Mouse (Mus musculus): ENCODE results near the gene Fbxo4. TPM values are rescaled to one million over a fixed set of nuclear protein-coding genes. Genes with fewer than 3 reads are reported as not detected.

Gene Fbxo4
- polyA plus RNA-seq, 1 experiment: 7.3 TPM

GRCm38 (mm10) chr15:3970193-3970592 lies 9.2 kb downstream of the Fbxo4 start:
- H3K4me3 ChIP-seq (ENCODE audit: low read depth, low read length): no peak overlapping the region
- no peak for TF ChIP-seq EP300 (IDR thresholded peaks at IDR 0.05; ENCODE audit: insufficient read depth, low read depth, low read length)
- no peak for TF ChIP-seq CTCF (IDR thresholded peaks at IDR 0.05; ENCODE audit: low read depth, low read length)
- TF ChIP-seq POLR2A (IDR thresholded peaks at IDR 0.05; ENCODE audit: insufficient read depth, low read length): no peak
- H3K4me1 ChIP-seq (ENCODE audit: control insufficient read depth, insufficient read depth, low read length): no peaks in the 10 kb centered on the region
- H3K27me3 ChIP-seq (ENCODE audit: control insufficient read depth, insufficient read depth, low read length, poor library complexity, severe bottlenecking): no peaks in the 10 kb centered on the region
- no peak overlapping the region for H3K27ac ChIP-seq (ENCODE audit: insufficient read depth, low read length)
- no peaks in the 10 kb centered on the region; the same call in 1 of the 2 replicates for H3K36me3 ChIP-seq (ENCODE audit: control insufficient read depth, insufficient read depth, low read length, poor library complexity, severe bottlenecking)
- H3K9me3 ChIP-seq (replicated peaks; ENCODE audit: control insufficient read depth, insufficient read depth, low read length, poor library complexity, severe bottlenecking): no peaks in the 10 kb centered on the region
- no peak overlapping the region for H3K9ac ChIP-seq (ENCODE audit: low read depth, poor library complexity, severe bottlenecking)

DNA sequence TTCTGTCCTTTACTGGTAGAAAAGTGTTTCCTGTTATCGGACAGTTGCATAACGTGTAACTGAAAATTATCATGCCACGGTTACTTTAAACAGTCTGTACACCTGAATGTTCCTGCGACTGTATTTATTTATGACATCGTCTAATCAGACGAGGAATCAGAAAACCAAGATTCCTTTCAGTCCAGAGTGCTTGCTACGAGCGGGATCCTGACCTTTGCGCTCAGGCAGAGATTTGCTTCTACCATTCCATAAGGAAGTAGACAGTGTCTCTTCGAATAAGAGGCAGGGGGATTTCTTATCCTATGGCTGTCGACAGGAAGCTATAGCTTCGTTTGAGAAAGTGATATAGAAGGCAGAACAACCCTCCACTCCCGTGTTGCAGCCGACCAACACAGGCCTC lies 9.6 kb downstream of the Fbxo4 start:
- Histone ChIP-seq H3K27me3 (ENCODE audit: control insufficient read depth, insufficient read depth, low read length, poor library complexity, severe bottlenecking) (no peaks in the 10 kb centered on the region), H3K4me1 (ENCODE audit: control insufficient read depth, insufficient read depth, low read length) (no peaks in the 10 kb centered on the region), H3K9me3 (replicated peaks; ENCODE audit: control insufficient read depth, insufficient read depth, low read length, poor library complexity, severe bottlenecking) (no peaks in the 10 kb centered on the region), H3K36me3 (ENCODE audit: control insufficient read depth, insufficient read depth, low read length, poor library complexity, severe bottlenecking) (no peaks in the 10 kb centered on the region; the same call in 1 of the 2 replicates), H3K9ac (ENCODE audit: low read depth, poor library complexity, severe bottlenecking) (no peak overlapping the region), H3K4me3 (ENCODE audit: low read depth, low read length) (no peak overlapping the region), H3K27ac (ENCODE audit: insufficient read depth, low read length) (no peak overlapping the region)
- TF ChIP-seq CTCF (IDR thresholded peaks at IDR 0.05; ENCODE audit: low read depth, low read length) (no peak), EP300 (IDR thresholded peaks at IDR 0.05; ENCODE audit: insufficient read depth, low read depth, low read length) (no peak), POLR2A (IDR thresholded peaks at IDR 0.05; ENCODE audit: insufficient read depth, low read length) (no peak)

GRCm38 (mm10) chr15:3962251-3962650 lies 17.1 kb downstream of the Fbxo4 start:
- no peaks in the 10 kb centered on the region; the same call in 1 of the 2 replicates for H3K36me3 ChIP-seq (ENCODE audit: control insufficient read depth, insufficient read depth, low read length, poor library complexity, severe bottlenecking)
- no peak overlapping the region for H3K4me3 ChIP-seq (ENCODE audit: low read depth, low read length)
- no peaks in the 10 kb centered on the region for H3K27me3 ChIP-seq (ENCODE audit: control insufficient read depth, insufficient read depth, low read length, poor library complexity, severe bottlenecking)
- TF ChIP-seq EP300 (IDR thresholded peaks at IDR 0.05; ENCODE audit: insufficient read depth, low read depth, low read length): no peak
- TF ChIP-seq POLR2A (IDR thresholded peaks at IDR 0.05; ENCODE audit: insufficient read depth, low read length): no peak
- TF ChIP-seq CTCF (IDR thresholded peaks at IDR 0.05; ENCODE audit: low read depth, low read length): no peak
- no peaks in the 10 kb centered on the region for H3K4me1 ChIP-seq (ENCODE audit: control insufficient read depth, insufficient read depth, low read length)
- no peaks in the 10 kb centered on the region for H3K9me3 ChIP-seq (replicated peaks; ENCODE audit: control insufficient read depth, insufficient read depth, low read length, poor library complexity, severe bottlenecking)
- H3K9ac ChIP-seq (ENCODE audit: low read depth, poor library complexity, severe bottlenecking): no peak overlapping the region
- no peak overlapping the region for H3K27ac ChIP-seq (ENCODE audit: insufficient read depth, low read length)

DNA sequence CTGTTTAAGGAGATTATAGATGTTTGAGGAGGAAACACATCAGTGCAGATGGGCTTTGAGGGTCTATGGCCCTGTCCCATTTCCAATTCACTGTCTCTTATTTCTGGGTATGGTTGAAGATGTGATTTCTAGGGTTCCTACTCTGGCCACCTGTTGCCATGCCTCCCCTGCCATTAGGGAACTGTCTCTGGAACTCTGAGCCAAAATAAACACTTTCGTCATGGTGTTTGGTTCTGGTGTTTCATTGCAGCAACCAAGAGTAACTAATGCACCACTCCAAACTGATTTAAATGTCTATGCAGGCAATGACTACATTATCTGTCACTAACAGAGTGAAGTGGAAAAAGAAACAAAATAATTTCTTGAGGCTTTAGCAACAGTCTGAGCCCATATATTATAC lies 19.3 kb downstream of the Fbxo4 start:
- TF ChIP-seq CTCF (IDR thresholded peaks at IDR 0.05; ENCODE audit: low read depth, low read length) (no peak), EP300 (IDR thresholded peaks at IDR 0.05; ENCODE audit: insufficient read depth, low read depth, low read length) (no peak), POLR2A (IDR thresholded peaks at IDR 0.05; ENCODE audit: insufficient read depth, low read length) (no peak)
- Histone ChIP-seq H3K4me1 (ENCODE audit: control insufficient read depth, insufficient read depth, low read length) (no peaks in the 10 kb centered on the region), H3K27me3 (ENCODE audit: control insufficient read depth, insufficient read depth, low read length, poor library complexity, severe bottlenecking) (no peaks in the 10 kb centered on the region), H3K27ac (ENCODE audit: insufficient read depth, low read length) (no peak overlapping the region), H3K9ac (ENCODE audit: low read depth, poor library complexity, severe bottlenecking) (no peak overlapping the region), H3K4me3 (ENCODE audit: low read depth, low read length) (no peak overlapping the region), H3K9me3 (replicated peaks; ENCODE audit: control insufficient read depth, insufficient read depth, low read length, poor library complexity, severe bottlenecking) (peaks cover 2% of the 10 kb centered on the region; the same call in 1 of the 2 replicates), H3K36me3 (ENCODE audit: control insufficient read depth, insufficient read depth, low read length, poor library complexity, severe bottlenecking) (no peaks in the 10 kb centered on the region)

DNA sequence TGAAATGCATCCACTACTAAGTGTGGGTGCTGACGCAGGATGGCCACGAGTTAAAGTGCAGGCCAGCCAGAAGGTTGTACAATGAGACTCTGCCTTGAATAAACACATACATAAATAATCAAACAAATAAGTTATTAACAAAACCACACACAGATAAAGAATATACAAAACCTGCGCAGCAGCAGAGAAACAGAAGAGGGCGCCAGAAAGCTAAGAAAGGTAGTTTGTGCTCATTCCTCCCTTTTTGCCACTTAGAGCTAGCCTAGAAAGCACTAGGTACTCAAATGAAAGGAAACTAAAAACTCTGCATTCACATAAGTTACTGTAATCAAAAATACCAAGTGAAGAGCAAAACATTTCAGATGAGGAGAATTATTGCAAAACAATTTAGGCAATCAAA lies 21.4 kb downstream of the Fbxo4 start:
- Histone ChIP-seq H3K27me3 (ENCODE audit: control insufficient read depth, insufficient read depth, low read length, poor library complexity, severe bottlenecking) (no peaks in the 10 kb centered on the region), H3K4me1 (ENCODE audit: control insufficient read depth, insufficient read depth, low read length) (no peaks in the 10 kb centered on the region), H3K9me3 (replicated peaks; ENCODE audit: control insufficient read depth, insufficient read depth, low read length, poor library complexity, severe bottlenecking) (peaks cover 10% of the 10 kb centered on the region), H3K36me3 (ENCODE audit: control insufficient read depth, insufficient read depth, low read length, poor library complexity, severe bottlenecking) (no peaks in the 10 kb centered on the region), H3K4me3 (ENCODE audit: low read depth, low read length) (no peak overlapping the region), H3K27ac (ENCODE audit: insufficient read depth, low read length) (no peak overlapping the region), H3K9ac (ENCODE audit: low read depth, poor library complexity, severe bottlenecking) (no peak overlapping the region)
- TF ChIP-seq CTCF (IDR thresholded peaks at IDR 0.05; ENCODE audit: low read depth, low read length) (no peak), POLR2A (IDR thresholded peaks at IDR 0.05; ENCODE audit: insufficient read depth, low read length) (no peak), EP300 (IDR thresholded peaks at IDR 0.05; ENCODE audit: insufficient read depth, low read depth, low read length) (no peak)

DNA sequence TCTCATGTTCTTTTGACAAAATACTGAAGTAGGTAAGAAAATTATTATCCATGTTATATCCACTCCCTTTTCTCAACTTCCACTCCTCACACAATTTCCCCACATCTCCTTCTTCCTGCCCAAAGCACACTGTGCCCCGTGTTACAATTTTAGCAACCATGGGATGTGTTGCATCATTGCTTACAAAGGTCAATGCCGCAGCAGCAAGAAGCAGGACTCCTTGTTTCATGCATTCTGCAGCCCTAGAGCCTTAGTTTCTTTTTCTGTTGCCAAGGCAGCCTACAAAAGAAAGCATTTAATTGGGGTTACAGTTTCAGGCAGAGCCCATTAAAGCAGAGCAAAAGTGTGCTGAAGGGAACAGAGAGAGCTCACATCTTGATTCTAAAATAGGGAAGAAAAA lies 24.4 kb downstream of the Fbxo4 start:
- Histone ChIP-seq H3K36me3 (ENCODE audit: control insufficient read depth, insufficient read depth, low read length, poor library complexity, severe bottlenecking) (no peaks in the 10 kb centered on the region), H3K4me1 (ENCODE audit: control insufficient read depth, insufficient read depth, low read length) (no peaks in the 10 kb centered on the region), H3K9ac (ENCODE audit: low read depth, poor library complexity, severe bottlenecking) (no peak overlapping the region), H3K27me3 (ENCODE audit: control insufficient read depth, insufficient read depth, low read length, poor library complexity, severe bottlenecking) (no peaks in the 10 kb centered on the region), H3K4me3 (ENCODE audit: low read depth, low read length) (no peak overlapping the region), H3K27ac (ENCODE audit: insufficient read depth, low read length) (no peak overlapping the region), H3K9me3 (replicated peaks; ENCODE audit: control insufficient read depth, insufficient read depth, low read length, poor library complexity, severe bottlenecking) (peaks cover 14% of the 10 kb centered on the region)
- no peak for TF ChIP-seq POLR2A (IDR thresholded peaks at IDR 0.05; ENCODE audit: insufficient read depth, low read length)

All from ES-Bruce4 (cell line).